Mouse (Mus musculus): ENCODE results near the gene Adamtsl2. TPM values are rescaled to one million over a fixed set of nuclear protein-coding genes. Genes with fewer than 3 reads are reported as not detected.

The Adamtsl2 gene
- polyA plus RNA-seq, 1 experiment from 2014 or later = 10.6 TPM

GRCm38 (mm10) chr2:27044641-27045040 lies 34.5 kb upstream of the Adamtsl2 start:
- H3K9ac ChIP-seq (ENCODE audit: low read depth, low read length) = no peak overlapping the region
- 83% methylated on average over 3 of the region's 3 CpGs for WGBS
- no peaks in the 10 kb centered on the region for H3K4me1 ChIP-seq (ENCODE audit: control insufficient read depth, insufficient read depth, low read length)
- no peaks in the 10 kb centered on the region for H3K36me3 ChIP-seq (ENCODE audit: control insufficient read depth, insufficient read depth, low read length)
- ATAC-seq = no peak
- no peak overlapping the region for H3K4me2 ChIP-seq (ENCODE audit: low read length)
- no peaks in the 10 kb centered on the region; the same call in 1 of the 2 replicates for H3K27me3 ChIP-seq (ENCODE audit: control insufficient read depth, insufficient read depth, low read depth, low read length)
- no peak overlapping the region for H3K4me3 ChIP-seq (ENCODE audit: low read depth, low read length)
- no peak overlapping the region for H3K27ac ChIP-seq (ENCODE audit: low read length)
- H3K9me3 ChIP-seq (replicated peaks; ENCODE audit: control insufficient read depth, low read length, poor library complexity, severe bottlenecking) = no peaks in the 10 kb centered on the region

- H3K4me2 ChIP-seq (ENCODE audit: low read length) = no peak overlapping the region
- no peaks in the 10 kb centered on the region for H3K4me1 ChIP-seq (ENCODE audit: control insufficient read depth, insufficient read depth, low read length)
- no peak overlapping the region for H3K27ac ChIP-seq (ENCODE audit: low read length)
- no peak overlapping the region for H3K9ac ChIP-seq (ENCODE audit: low read depth, low read length)
- H3K9me3 ChIP-seq (replicated peaks; ENCODE audit: control insufficient read depth, low read length, poor library complexity, severe bottlenecking) = no peaks in the 10 kb centered on the region
- no peak overlapping the region for H3K4me3 ChIP-seq (ENCODE audit: low read depth, low read length)
- ATAC-seq = no peak
- WGBS = 66% methylated on average over 8 of the region's 8 CpGs
- no peaks in the 10 kb centered on the region for H3K36me3 ChIP-seq (ENCODE audit: control insufficient read depth, insufficient read depth, low read length)
- H3K27me3 ChIP-seq (ENCODE audit: control insufficient read depth, insufficient read depth, low read depth, low read length) = no peaks in the 10 kb centered on the region; the same call in 1 of the 2 replicates
Observed at GRCm38 (mm10) chr2:27045979-27046770, 33.0 kb upstream of the Adamtsl2 start.

DNA sequence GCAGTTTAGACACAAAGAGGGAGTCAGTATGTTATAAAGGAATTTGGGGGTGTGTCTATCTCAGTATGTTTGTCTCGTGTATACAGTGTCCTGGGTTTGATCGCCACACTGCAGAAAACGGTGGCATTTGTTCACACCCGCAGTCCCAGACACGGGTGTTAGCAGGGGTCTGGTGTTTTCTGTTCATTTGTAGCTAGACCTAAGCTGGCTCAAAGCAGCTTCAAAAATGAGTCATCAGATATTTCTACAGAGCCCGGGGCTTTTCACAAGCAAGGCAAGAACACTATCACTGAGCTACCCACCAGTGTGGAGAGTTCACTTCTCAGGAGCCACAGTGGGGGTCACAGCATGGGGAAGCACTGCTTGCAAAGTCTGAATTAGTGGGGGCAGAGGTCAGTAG lies 29.8 kb upstream of the Adamtsl2 start:
- H3K9ac ChIP-seq (ENCODE audit: low read depth, low read length) = no peak overlapping the region
- no peaks in the 10 kb centered on the region for H3K4me1 ChIP-seq (ENCODE audit: control insufficient read depth, insufficient read depth, low read length)
- no peak overlapping the region for H3K4me2 ChIP-seq (ENCODE audit: low read length)
- ATAC-seq = no peak
- 27% methylated on average over 6 of the region's 6 CpGs for WGBS
- no peak overlapping the region for H3K27ac ChIP-seq (ENCODE audit: low read length)
- H3K36me3 ChIP-seq (ENCODE audit: control insufficient read depth, insufficient read depth, low read length) = no peaks in the 10 kb centered on the region
- no peaks in the 10 kb centered on the region; the same call in 1 of the 2 replicates for H3K27me3 ChIP-seq (ENCODE audit: control insufficient read depth, insufficient read depth, low read depth, low read length)
- no peaks in the 10 kb centered on the region for H3K9me3 ChIP-seq (replicated peaks; ENCODE audit: control insufficient read depth, low read length, poor library complexity, severe bottlenecking)
- no peak overlapping the region for H3K4me3 ChIP-seq (ENCODE audit: low read depth, low read length)

GRCm38 (mm10) chr2:27058251-27058650 lies 20.9 kb upstream of the Adamtsl2 start:
- Histone ChIP-seq H3K9ac (ENCODE audit: low read depth, low read length) (no peak overlapping the region), H3K27me3 (ENCODE audit: control insufficient read depth, insufficient read depth, low read depth, low read length) (no peaks in the 10 kb centered on the region), H3K9me3 (replicated peaks; ENCODE audit: control insufficient read depth, low read length, poor library complexity, severe bottlenecking) (no peaks in the 10 kb centered on the region), H3K4me2 (ENCODE audit: low read length) (no peak overlapping the region), H3K4me1 (ENCODE audit: control insufficient read depth, insufficient read depth, low read length) (no peaks in the 10 kb centered on the region), H3K27ac (ENCODE audit: low read length) (no peak overlapping the region), H3K36me3 (ENCODE audit: control insufficient read depth, insufficient read depth, low read length) (no peaks in the 10 kb centered on the region), H3K4me3 (ENCODE audit: low read depth, low read length) (no peak overlapping the region)
- ATAC-seq = no peak
- 72% methylated on average over 4 of the region's 4 CpGs for WGBS

- 60% methylated on average over 12 of the region's 12 CpGs for WGBS
- Histone ChIP-seq H3K9ac (ENCODE audit: low read depth, low read length) (no peak overlapping the region), H3K27me3 (ENCODE audit: control insufficient read depth, insufficient read depth, low read depth, low read length) (no peaks in the 10 kb centered on the region), H3K36me3 (ENCODE audit: control insufficient read depth, insufficient read depth, low read length) (no peaks in the 10 kb centered on the region), H3K4me2 (ENCODE audit: low read length) (no peak overlapping the region), H3K4me3 (ENCODE audit: low read depth, low read length) (no peak overlapping the region), H3K9me3 (replicated peaks; ENCODE audit: control insufficient read depth, low read length, poor library complexity, severe bottlenecking) (no peaks in the 10 kb centered on the region), H3K4me1 (ENCODE audit: control insufficient read depth, insufficient read depth, low read length) (no peaks in the 10 kb centered on the region), H3K27ac (ENCODE audit: low read length) (no peak overlapping the region)
- ATAC-seq = no peak
Observed at GRCm38 (mm10) chr2:27058751-27059150, 20.4 kb upstream of the Adamtsl2 start.

GRCm38 (mm10) chr2:27059187-27059586 lies 20.0 kb upstream of the Adamtsl2 start:
- no peak overlapping the region for H3K4me3 ChIP-seq (ENCODE audit: low read depth, low read length)
- ATAC-seq = no peak
- H3K36me3 ChIP-seq (ENCODE audit: control insufficient read depth, insufficient read depth, low read length) = no peaks in the 10 kb centered on the region

GRCm38 (mm10) chr2:27067124-27067523 lies 12.1 kb upstream of the Adamtsl2 start:
- Histone ChIP-seq H3K36me3 (ENCODE audit: control insufficient read depth, insufficient read depth, low read length) (no peaks in the 10 kb centered on the region), H3K9ac (ENCODE audit: low read depth, low read length) (no peak overlapping the region), H3K27me3 (ENCODE audit: control insufficient read depth, insufficient read depth, low read depth, low read length) (no peaks in the 10 kb centered on the region), H3K4me3 (ENCODE audit: low read depth, low read length) (no peak overlapping the region), H3K4me2 (ENCODE audit: low read length) (no peak overlapping the region), H3K9me3 (replicated peaks; ENCODE audit: control insufficient read depth, low read length, poor library complexity, severe bottlenecking) (no peaks in the 10 kb centered on the region), H3K4me1 (ENCODE audit: control insufficient read depth, insufficient read depth, low read length) (no peaks in the 10 kb centered on the region), H3K27ac (ENCODE audit: low read length) (no peak overlapping the region)
- WGBS = 76% methylated on average over 2 of the region's 2 CpGs
- ATAC-seq = no peak

More at GRCm38 (mm10) chr2:27059187-27059586, 20.0 kb upstream of the Adamtsl2 start:
- 92% methylated on average over 9 of the region's 9 CpGs for WGBS
- Histone ChIP-seq H3K27ac (ENCODE audit: low read length) (no peak overlapping the region), H3K4me2 (ENCODE audit: low read length) (no peak overlapping the region), H3K4me1 (ENCODE audit: control insufficient read depth, insufficient read depth, low read length) (no peaks in the 10 kb centered on the region), H3K27me3 (ENCODE audit: control insufficient read depth, insufficient read depth, low read depth, low read length) (no peaks in the 10 kb centered on the region), H3K9ac (ENCODE audit: low read depth, low read length) (no peak overlapping the region), H3K9me3 (replicated peaks; ENCODE audit: control insufficient read depth, low read length, poor library complexity, severe bottlenecking) (no peaks in the 10 kb centered on the region)

DNA sequence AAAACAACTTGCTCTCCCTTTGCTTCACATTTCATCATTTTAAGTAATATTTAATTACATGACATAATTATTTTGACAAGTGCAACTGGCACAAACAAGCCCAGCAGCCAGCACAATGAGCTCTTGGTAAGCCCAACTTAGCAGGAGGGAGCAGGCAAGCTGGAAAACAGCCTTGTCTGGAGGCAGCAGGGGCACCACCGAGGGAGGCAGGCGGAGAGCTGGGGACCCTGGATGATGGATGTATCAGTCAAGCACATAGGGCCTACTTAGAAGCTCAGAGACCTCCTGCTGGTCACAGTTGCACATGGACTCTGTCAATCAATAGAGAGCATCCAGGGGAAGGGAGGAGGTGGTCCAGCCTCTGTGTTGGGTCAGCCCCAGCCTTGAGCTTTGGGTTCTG lies 11.2 kb upstream of the Adamtsl2 start:
- Histone ChIP-seq H3K36me3 (ENCODE audit: control insufficient read depth, insufficient read depth, low read length) (no peaks in the 10 kb centered on the region), H3K4me1 (ENCODE audit: control insufficient read depth, insufficient read depth, low read length) (no peaks in the 10 kb centered on the region), H3K27me3 (ENCODE audit: control insufficient read depth, insufficient read depth, low read depth, low read length) (no peaks in the 10 kb centered on the region), H3K4me3 (ENCODE audit: low read depth, low read length) (no peak overlapping the region), H3K27ac (ENCODE audit: low read length) (no peak overlapping the region), H3K4me2 (ENCODE audit: low read length) (no peak overlapping the region), H3K9ac (ENCODE audit: low read depth, low read length) (no peak overlapping the region), H3K9me3 (replicated peaks; ENCODE audit: control insufficient read depth, low read length, poor library complexity, severe bottlenecking) (no peaks in the 10 kb centered on the region)
- ATAC-seq = no peak
- WGBS = 56% methylated on average over 2 of the region's 2 CpGs

- Histone ChIP-seq H3K27me3 (ENCODE audit: control insufficient read depth, insufficient read depth, low read depth, low read length) (no peaks in the 10 kb centered on the region), H3K27ac (ENCODE audit: low read length) (no peak overlapping the region), H3K9me3 (replicated peaks; ENCODE audit: control insufficient read depth, low read length, poor library complexity, severe bottlenecking) (no peaks in the 10 kb centered on the region), H3K9ac (ENCODE audit: low read depth, low read length) (no peak overlapping the region), H3K4me2 (ENCODE audit: low read length) (no peak overlapping the region), H3K36me3 (ENCODE audit: control insufficient read depth, insufficient read depth, low read length) (no peaks in the 10 kb centered on the region), H3K4me1 (ENCODE audit: control insufficient read depth, insufficient read depth, low read length) (no peaks in the 10 kb centered on the region), H3K4me3 (ENCODE audit: low read depth, low read length) (no peak overlapping the region)
- WGBS = 47% methylated on average over 3 of the region's 3 CpGs
- no peak for ATAC-seq
Observed at GRCm38 (mm10) chr2:27069646-27070045, 9.5 kb upstream of the Adamtsl2 start.

Data from midbrain, embryonic 16.5 days (tissue).